Mouse (Mus musculus) embryonic facial prominence, embryonic 14.5 days (tissue): ENCODE measurements around the gene Wdr20rt. TPM values are rescaled to one million over a fixed set of nuclear protein-coding genes. Genes with fewer than 3 reads are reported as not detected.

Source experiments
- polyA plus RNA-seq: library from polyadenylated mRNA; unstranded; fragments of >200 nt; fragmentation: Nextera tagmentation; extraction: Ambion mirVana; gene quantifications from 2 replicates; pipeline ENCODE4 v1.2.1, GENCODE M21; 2014

Gene Wdr20rt
- polyA plus RNA-seq, 1 experiment from 2014 or later, result not detected

Other genes starting within 250 kb of the Wdr20rt start
- 47.3 and 50.6 TPM in 2 replicates for gene Prpf39, start 189.2 kb upstream of the Wdr20rt start, polyA plus RNA-seq
- gene Fkbp3, start 151.5 kb upstream of the Wdr20rt start, polyA plus RNA-seq, result 389 and 391 TPM in 2 replicates
- gene Fancm, start 149.9 kb upstream of the Wdr20rt start, polyA plus RNA-seq, result 7.4 and 10.0 TPM in 2 replicates
- 38.0 and 47.4 TPM in 2 replicates for gene Mis18bp1, start 52.9 kb upstream of the Wdr20rt start, polyA plus RNA-seq